Mouse (Mus musculus): ENCODE measurements at regions not wholly inside any gene's neighbourhood (a gene's known extent, or its start where the extent isn't known, plus 50 kb on each side); places are given as distances from the start of the nearest gene placed in this dataset. TPM values are rescaled to one million over a fixed set of nuclear protein-coding genes. Genes with fewer than 3 reads are reported as not detected.

DNA sequence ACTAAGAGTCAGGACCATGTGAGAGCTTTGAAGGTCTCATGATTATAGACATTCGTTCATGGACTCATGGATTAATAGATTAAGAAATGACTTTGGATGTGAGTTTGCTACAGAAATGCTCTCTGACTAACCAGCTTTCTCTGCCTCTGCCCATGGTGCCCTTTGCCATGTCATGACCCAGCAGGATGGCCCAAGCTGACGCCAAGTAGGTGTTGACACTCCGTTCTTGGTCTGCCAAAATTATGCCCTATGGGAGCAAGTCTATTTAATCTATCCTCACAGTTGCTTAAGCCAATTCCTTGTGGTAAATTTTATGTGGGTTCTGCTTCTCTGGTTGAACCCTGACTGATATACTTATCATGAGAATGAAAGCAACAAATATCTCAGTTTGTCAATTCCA is 73.7 kb upstream of the Gm9747 start:
- H3ac ChIP-seq (ENCODE audit: control insufficient read depth, insufficient read length, low read depth): no peak overlapping the region
- no peaks in the 10 kb centered on the region for H3K27me3 ChIP-seq (ENCODE audit: control insufficient read depth, insufficient read depth, insufficient read length)
- no peak for TF ChIP-seq CEBPB (IDR thresholded peaks at IDR 0.05; ENCODE audit: low read depth)
- no peak for TF ChIP-seq MYOG (IDR thresholded peaks at IDR 0.05; ENCODE audit: control insufficient read depth, extremely low read depth, insufficient read length)
- no peak for TF ChIP-seq CTCF (IDR thresholded peaks at IDR 0.05; ENCODE audit: control insufficient read depth, insufficient read depth, insufficient read length)
- TF ChIP-seq MAX (IDR thresholded peaks at IDR 0.05): no peak
- TF ChIP-seq FOSL1 (IDR thresholded peaks at IDR 0.05; ENCODE audit: insufficient read depth, low read length, poor library complexity, severe bottlenecking): no peak
- no peak for TF ChIP-seq MYOD1 (IDR thresholded peaks at IDR 0.05; ENCODE audit: control insufficient read depth, insufficient read length, low read depth)
- no peak for TF ChIP-seq USF1 (IDR thresholded peaks at IDR 0.05; ENCODE audit: low read depth)

GRCm38 (mm10) chr1:82162926-82163325 is 70.0 kb upstream of the Gm9747 start:
- no peaks in the 10 kb centered on the region for H3K36me3 ChIP-seq (ENCODE audit: control insufficient read depth, insufficient read depth)
- H3K79me3 ChIP-seq (ENCODE audit: low read depth): no peaks in the 10 kb centered on the region
- no peaks in the 10 kb centered on the region for H3K79me2 ChIP-seq (ENCODE audit: control insufficient read depth, insufficient read depth)
- no peak overlapping the region for H3K4me3 ChIP-seq (ENCODE audit: insufficient read depth, poor library complexity, severe bottlenecking)
- no peaks in the 10 kb centered on the region for H3K27me3 ChIP-seq (ENCODE audit: control insufficient read depth, insufficient read depth, insufficient read length)
- TF ChIP-seq FOSL1 (IDR thresholded peaks at IDR 0.05; ENCODE audit: insufficient read depth, low read length, poor library complexity, severe bottlenecking) (no peak), CTCF (IDR thresholded peaks at IDR 0.05; ENCODE audit: control insufficient read depth, insufficient read depth, insufficient read length) (no peak), CEBPB (IDR thresholded peaks at IDR 0.05; ENCODE audit: low read depth) (no peak), MAX (IDR thresholded peaks at IDR 0.05) (no peak), USF1 (IDR thresholded peaks at IDR 0.05; ENCODE audit: low read depth) (no peak), MYOD1 (IDR thresholded peaks at IDR 0.05; ENCODE audit: control insufficient read depth, insufficient read length, low read depth) (no peak), MYOG (IDR thresholded peaks at IDR 0.05; ENCODE audit: control insufficient read depth, extremely low read depth, insufficient read length) (no peak)
- no peak overlapping the region for H3ac ChIP-seq (ENCODE audit: control insufficient read depth, insufficient read length, low read depth)

More for the DNA sequence above, 73.7 kb upstream of the Gm9747 start:
- no peaks in the 10 kb centered on the region for H3K79me3 ChIP-seq (ENCODE audit: low read depth)
- H3K4me3 ChIP-seq (ENCODE audit: insufficient read depth, poor library complexity, severe bottlenecking): no peak overlapping the region
- H3K79me2 ChIP-seq (ENCODE audit: control insufficient read depth, insufficient read depth): no peaks in the 10 kb centered on the region
- no peaks in the 10 kb centered on the region for H3K36me3 ChIP-seq (ENCODE audit: control insufficient read depth, insufficient read depth)

DNA sequence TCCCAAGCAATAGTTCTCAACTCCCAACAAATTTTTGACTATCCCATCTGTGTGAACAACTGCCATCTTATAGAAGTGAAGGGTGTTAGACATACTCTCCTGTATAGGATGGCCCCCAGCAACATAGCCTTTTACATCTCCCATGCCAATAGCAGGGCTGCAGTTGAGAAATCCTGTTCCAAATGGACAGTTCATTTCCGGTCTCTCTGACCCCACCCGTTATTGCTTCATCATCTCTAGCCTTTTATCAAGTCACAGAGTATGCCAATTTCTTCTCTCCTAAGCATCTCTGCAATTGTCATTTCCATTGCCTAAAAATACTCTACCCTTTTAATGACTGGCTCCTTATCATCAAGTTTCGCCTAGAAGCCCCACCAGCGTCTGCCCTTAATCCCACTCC is 64.8 kb upstream of the Gm9747 start:
- H3K36me3 ChIP-seq (ENCODE audit: control insufficient read depth, insufficient read depth): no peaks in the 10 kb centered on the region
- no peak overlapping the region for H3ac ChIP-seq (ENCODE audit: control insufficient read depth, insufficient read length, low read depth)
- H3K27me3 ChIP-seq (ENCODE audit: control insufficient read depth, insufficient read depth, insufficient read length): no peaks in the 10 kb centered on the region
- H3K79me3 ChIP-seq (ENCODE audit: low read depth): no peaks in the 10 kb centered on the region
- no peak for TF ChIP-seq MYOD1 (IDR thresholded peaks at IDR 0.05; ENCODE audit: control insufficient read depth, insufficient read length, low read depth)
- TF ChIP-seq MYOG (IDR thresholded peaks at IDR 0.05; ENCODE audit: control insufficient read depth, extremely low read depth, insufficient read length): no peak
- no peak for TF ChIP-seq USF1 (IDR thresholded peaks at IDR 0.05; ENCODE audit: low read depth)
- TF ChIP-seq CEBPB (IDR thresholded peaks at IDR 0.05; ENCODE audit: low read depth): no peak
- H3K4me3 ChIP-seq (ENCODE audit: insufficient read depth, poor library complexity, severe bottlenecking): no peak overlapping the region
- H3K79me2 ChIP-seq (ENCODE audit: control insufficient read depth, insufficient read depth): no peaks in the 10 kb centered on the region

DNA sequence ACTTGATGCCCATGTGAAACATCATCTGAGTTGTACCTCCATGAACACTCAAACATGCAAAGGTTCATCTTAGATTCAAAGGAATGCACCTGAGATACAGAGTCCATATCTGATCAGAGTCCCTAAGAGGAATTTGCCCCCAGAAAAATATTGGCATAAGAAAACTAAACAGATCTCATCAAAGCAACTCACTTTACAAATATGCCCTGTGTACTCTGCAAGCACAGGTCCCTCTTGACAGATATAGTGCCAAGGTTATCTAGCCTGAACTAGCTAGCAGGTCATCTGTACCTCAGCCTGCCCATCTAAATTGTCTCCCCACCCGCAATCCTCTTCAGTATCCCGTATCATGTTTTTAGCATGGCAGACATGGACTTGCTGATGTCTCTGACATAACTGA is 64.0 kb upstream of the Gm9747 start:
- Histone ChIP-seq H3K79me3 (ENCODE audit: low read depth) (no peaks in the 10 kb centered on the region), H3K4me3 (ENCODE audit: insufficient read depth, poor library complexity, severe bottlenecking) (no peak overlapping the region), H3ac (ENCODE audit: control insufficient read depth, insufficient read length, low read depth) (no peak overlapping the region), H3K36me3 (ENCODE audit: control insufficient read depth, insufficient read depth) (no peaks in the 10 kb centered on the region), H3K79me2 (ENCODE audit: control insufficient read depth, insufficient read depth) (no peaks in the 10 kb centered on the region), H3K27me3 (ENCODE audit: control insufficient read depth, insufficient read depth, insufficient read length) (no peaks in the 10 kb centered on the region)
- no peak for TF ChIP-seq MYOG (IDR thresholded peaks at IDR 0.05; ENCODE audit: control insufficient read depth, extremely low read depth, insufficient read length)
- TF ChIP-seq CTCF (IDR thresholded peaks at IDR 0.05; ENCODE audit: control insufficient read depth, insufficient read depth, insufficient read length): no peak
- no peak for TF ChIP-seq MAX (IDR thresholded peaks at IDR 0.05)
- no peak for TF ChIP-seq CEBPB (IDR thresholded peaks at IDR 0.05; ENCODE audit: low read depth)
- no peak for TF ChIP-seq USF1 (IDR thresholded peaks at IDR 0.05; ENCODE audit: low read depth)
- no peak for TF ChIP-seq MYOD1 (IDR thresholded peaks at IDR 0.05; ENCODE audit: control insufficient read depth, insufficient read length, low read depth)
- no peak for TF ChIP-seq FOSL1 (IDR thresholded peaks at IDR 0.05; ENCODE audit: insufficient read depth, low read length, poor library complexity, severe bottlenecking)

DNA sequence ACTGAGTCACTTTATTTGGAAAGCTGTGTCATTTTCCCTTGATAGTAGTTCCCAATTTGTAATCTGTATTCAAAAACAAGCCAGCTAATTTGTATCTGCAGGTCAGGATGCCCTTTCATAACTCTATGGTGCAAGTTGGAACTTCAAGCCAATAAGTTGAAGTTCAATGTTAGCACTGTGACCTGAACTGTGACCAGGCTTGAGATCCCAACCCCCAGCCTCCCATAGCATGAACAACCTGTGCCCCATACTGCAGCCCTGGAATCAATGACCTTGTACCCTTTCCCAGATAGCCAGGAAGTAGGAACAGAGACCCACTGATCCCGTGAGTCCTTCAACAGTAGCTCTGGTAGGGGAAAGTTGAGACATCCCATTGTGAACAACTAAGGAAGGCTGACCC is 52.5 kb upstream of the Gm9747 start:
- H3K36me3 ChIP-seq (ENCODE audit: control insufficient read depth, insufficient read depth): no peaks in the 10 kb centered on the region
- H3K79me3 ChIP-seq (ENCODE audit: low read depth): no peaks in the 10 kb centered on the region
- no peak overlapping the region for H3ac ChIP-seq (ENCODE audit: control insufficient read depth, insufficient read length, low read depth)
- no peaks in the 10 kb centered on the region for H3K79me2 ChIP-seq (ENCODE audit: control insufficient read depth, insufficient read depth)
- no peak overlapping the region for H3K4me3 ChIP-seq (ENCODE audit: insufficient read depth, poor library complexity, severe bottlenecking)
- H3K27me3 ChIP-seq (ENCODE audit: control insufficient read depth, insufficient read depth, insufficient read length): no peaks in the 10 kb centered on the region
- no peak for TF ChIP-seq CTCF (IDR thresholded peaks at IDR 0.05; ENCODE audit: control insufficient read depth, insufficient read depth, insufficient read length)
- TF ChIP-seq MYOG (IDR thresholded peaks at IDR 0.05; ENCODE audit: control insufficient read depth, extremely low read depth, insufficient read length): no peak
- no peak for TF ChIP-seq USF1 (IDR thresholded peaks at IDR 0.05; ENCODE audit: low read depth)

Small RNAs in the stretch of these regions (microRNA-seq; reads per million reads assigned to microRNA genes)
- not detected for gene Mir6344 (ENCODE audit: borderline microRNAs expressed)
